Mouse (Mus musculus) liver, adult 2 months (tissue): ENCODE results near the gene Prima1. TPM values are rescaled to one million over a fixed set of nuclear protein-coding genes. Genes with fewer than 3 reads are reported as not detected.

Experiments
- DNase-seq: peaks from one replicate; pipeline ENCODE4 v3.0.0-alpha.2; 2011; ENCODE audit warnings: low read depth, low spot score; ENCODE audit errors: extremely low read depth
- H3K27ac ChIP-seq: fragments of 200-500 bp; replicated peaks from 2 replicates; pipeline ENCODE4 v1.5.1; 2012; ENCODE audit warnings: low read depth, mild to moderate bottlenecking, control low read depth, inconsistent platforms, low read length; ENCODE audit not compliant: insufficient read depth
- H3K27me3 ChIP-seq: fragments of 200-500 bp; 2 replicates; pipeline ENCODE4 v1.6.1; 2012; ENCODE audit warnings: mild to moderate bottlenecking, moderate library complexity, low read length, inconsistent platforms; ENCODE audit not compliant: control insufficient read depth, insufficient read depth
- H3K36me3 ChIP-seq: fragments of 200-500 bp; 2 replicates; pipeline ENCODE4 v1.6.1; 2012; ENCODE audit warnings: low read length, inconsistent platforms; ENCODE audit not compliant: control insufficient read depth, insufficient read depth
- H3K4me1 ChIP-seq: fragments of 200-500 bp; 2 replicates; pipeline ENCODE4 v1.6.1; 2011; ENCODE audit warnings: low read length; ENCODE audit not compliant: control insufficient read depth, insufficient read depth
- H3K4me3 ChIP-seq: fragments of 200-500 bp; 2 replicates; pipeline ENCODE4 v1.5.1; 2011; ENCODE audit warnings: low read depth, mild to moderate bottlenecking, control low read depth, low read length, moderate library complexity; ENCODE audit not compliant: insufficient read depth
- H3K79me2 ChIP-seq: fragments of 200-500 bp; 2 replicates; pipeline ENCODE4 v1.6.1; 2012; ENCODE audit warnings: inconsistent platforms, mild to moderate bottlenecking, low read length, moderate library complexity; ENCODE audit not compliant: control insufficient read depth, insufficient read depth
- H3K9ac ChIP-seq: fragments of 200-500 bp; 2 replicates; pipeline ENCODE4 v1.6.1; 2012; ENCODE audit warnings: low read depth, mild to moderate bottlenecking, control low read depth, inconsistent platforms, low read length
- CTCF ChIP-seq: fragments of 200-500 bp; IDR thresholded peaks from 2 replicates; pipeline ENCODE4 v1.5.1; 2011; ENCODE audit warnings: low read depth, low read length, control low read depth
- POLR2A ChIP-seq: fragments of 200-500 bp; IDR thresholded peaks from 2 replicates; pipeline ENCODE4 v1.6.1; 2011; ENCODE audit warnings: low read length, control low read depth; ENCODE audit not compliant: insufficient read depth; ENCODE audit errors: extremely low read depth
- WGBS: fragments of 180-500 bp; shearing (Covaris S2); methylation state at CpG from one replicate; pipeline ENCODE4 v1.1.7; 2018; 5-methylcytosine and 5-hydroxymethylcytosine counted together
- polyA plus RNA-seq: library from polyadenylated mRNA; depleted of rRNA; stranded (reverse); fragments of >200 nt; gene quantifications from 2 replicates; pipeline ENCODE4 v1.2.3, GENCODE M21; 2012
- total RNA-seq: library from RNA; depleted of rRNA; stranded (reverse); fragments of >200 nt; gene quantifications from 2 replicates; pipeline ENCODE4 v1.2.3, GENCODE M21; 2014

Gene Prima1
- total and polyA plus RNA-seq, 2 experiments = not detected

DNA sequence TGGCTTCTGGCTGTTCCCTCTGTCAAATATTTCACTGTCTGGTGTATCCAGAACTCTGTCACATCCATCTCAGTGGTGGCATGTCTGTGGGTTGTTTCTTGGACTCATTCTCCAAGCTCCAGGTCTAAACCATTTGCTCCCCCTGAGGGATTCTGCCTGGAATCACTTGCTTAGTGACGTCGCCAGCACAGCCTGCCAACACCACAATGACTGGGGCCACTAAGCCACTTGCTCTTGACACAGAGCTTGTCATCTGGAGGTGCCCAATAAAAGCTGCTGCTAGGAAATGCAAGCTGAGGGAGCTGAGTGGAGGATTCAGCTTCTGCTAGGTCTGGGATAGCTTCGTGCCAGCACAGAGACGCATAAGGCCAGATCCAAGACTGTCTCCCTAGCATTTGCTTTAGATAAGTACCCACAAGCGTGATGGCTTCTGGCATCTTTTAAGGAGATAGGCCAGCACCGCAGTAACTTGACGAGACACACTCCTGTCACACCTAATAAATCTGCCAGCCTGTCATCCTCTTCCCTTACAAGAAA lies 3.0 kb downstream of the Prima1 start:
- Histone ChIP-seq H3K27ac (no peak overlapping the region), H3K9ac (no peak overlapping the region), H3K4me1 (no peaks in the 10 kb centered on the region), H3K36me3 (no peaks in the 10 kb centered on the region), H3K79me2 (no peaks in the 10 kb centered on the region), H3K4me3 (no peak overlapping the region), H3K27me3 (peaks cover 6% of the 10 kb centered on the region; the same call in 1 of the 2 replicates)
- no peak for DNase-seq
- WGBS = 80% methylated on average over 7 of the region's 7 CpGs
- no peak for TF ChIP-seq POLR2A
- no peak for TF ChIP-seq CTCF

DNA sequence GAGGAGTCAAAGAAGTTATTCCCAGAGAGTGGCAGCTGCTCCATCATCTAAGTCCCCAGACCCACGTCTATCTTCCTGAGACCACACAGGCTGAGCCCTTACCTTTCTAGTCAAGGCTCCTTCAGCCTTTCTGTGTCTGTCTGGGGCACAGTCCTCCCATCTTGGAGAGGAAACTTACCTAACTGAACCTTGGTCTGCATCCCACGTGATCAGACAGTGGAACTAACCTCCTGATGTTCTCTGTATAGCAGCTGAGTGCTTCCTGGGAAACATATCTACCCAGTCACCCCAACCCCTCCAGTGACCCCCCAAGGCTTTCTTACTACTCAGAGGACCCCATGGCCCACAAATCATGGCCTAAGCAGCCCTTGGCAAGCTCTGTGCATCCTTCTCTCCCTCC lies 6.1 kb downstream of the Prima1 start:
- Histone ChIP-seq H3K9ac (no peak overlapping the region), H3K27me3 (no peaks in the 10 kb centered on the region), H3K27ac (no peak overlapping the region), H3K36me3 (no peaks in the 10 kb centered on the region), H3K4me3 (no peak overlapping the region), H3K79me2 (no peaks in the 10 kb centered on the region), H3K4me1 (no peaks in the 10 kb centered on the region)
- 68% methylated on average over 2 of the region's 2 CpGs for WGBS
- TF ChIP-seq CTCF = no peak
- no peak for DNase-seq

DNA sequence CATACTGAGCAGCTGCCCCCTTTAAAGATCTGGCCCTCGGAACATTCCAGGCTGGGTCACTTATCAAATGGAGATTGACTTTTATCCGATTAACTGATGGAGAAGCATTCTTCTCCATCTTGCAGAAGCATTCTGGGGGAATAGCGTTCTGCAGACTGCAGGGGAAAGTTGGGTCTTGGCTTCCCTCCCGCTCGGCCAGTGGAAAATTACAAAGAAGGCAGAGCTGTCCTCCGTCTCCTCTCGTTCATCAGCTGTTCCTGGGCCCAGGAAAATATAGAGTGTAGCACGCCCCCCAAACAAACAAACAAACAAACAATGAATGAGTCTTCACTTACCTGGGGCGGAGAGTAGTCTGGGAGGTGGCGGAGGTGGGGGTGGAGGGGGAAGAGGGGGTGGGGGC lies 6.7 kb downstream of the Prima1 start:
- Histone ChIP-seq H3K79me2 (no peaks in the 10 kb centered on the region), H3K36me3 (no peaks in the 10 kb centered on the region), H3K9ac (no peak overlapping the region), H3K27me3 (no peaks in the 10 kb centered on the region), H3K4me1 (no peaks in the 10 kb centered on the region), H3K4me3 (no peak overlapping the region), H3K27ac (no peak overlapping the region)
- no peak for TF ChIP-seq CTCF
- no peak for TF ChIP-seq POLR2A
- DNase-seq = no peak
- 71% methylated on average over 10 of the region's 10 CpGs for WGBS

DNA sequence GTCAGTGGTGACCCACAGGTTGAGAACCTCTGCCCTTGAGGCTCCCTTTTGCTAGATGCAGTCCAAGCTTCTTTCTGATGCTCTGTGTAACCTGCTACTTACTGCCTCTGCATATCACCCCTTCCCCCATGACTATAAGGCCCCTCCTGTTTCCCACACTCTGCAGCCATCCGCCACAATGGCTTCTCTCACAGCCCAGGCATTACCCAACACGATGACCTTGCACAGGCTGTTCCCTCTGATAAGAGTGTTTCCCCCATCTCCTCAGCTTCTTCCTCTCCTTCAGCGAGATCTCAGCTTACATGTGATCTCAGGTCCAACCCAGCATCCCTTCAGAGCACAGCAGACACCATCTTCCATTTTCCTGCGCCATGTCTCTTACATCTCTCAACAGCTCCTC lies 12.9 kb downstream of the Prima1 start:
- Histone ChIP-seq H3K79me2 (no peaks in the 10 kb centered on the region), H3K27ac (no peak overlapping the region), H3K9ac (no peak overlapping the region), H3K36me3 (no peaks in the 10 kb centered on the region), H3K27me3 (no peaks in the 10 kb centered on the region), H3K4me1 (no peaks in the 10 kb centered on the region), H3K4me3 (no peak overlapping the region)
- TF ChIP-seq CTCF (no peak), POLR2A (no peak)
- 71% methylated on average over 4 of the region's 4 CpGs for WGBS
- DNase-seq = no peak

DNA sequence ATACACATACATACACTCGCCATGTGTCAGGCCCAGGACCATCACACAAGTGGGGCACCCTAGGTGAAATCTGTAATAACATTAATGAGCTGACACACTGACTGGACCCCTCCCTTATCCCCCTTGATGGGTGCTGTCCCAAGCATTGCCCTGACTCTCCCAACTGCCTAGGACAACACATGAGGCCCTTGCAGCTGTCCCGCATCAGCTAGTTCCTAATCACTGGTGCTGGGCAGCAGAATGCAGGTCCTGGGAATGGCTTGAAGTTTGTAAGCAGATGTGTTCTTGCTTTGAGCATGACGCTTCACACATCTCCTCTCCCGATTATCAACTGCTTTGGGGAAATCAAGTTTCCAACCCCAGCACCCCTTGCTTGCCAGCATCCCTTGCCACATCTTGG lies 15.8 kb downstream of the Prima1 start:
- WGBS = 86% methylated on average over 4 of the region's 4 CpGs
- Histone ChIP-seq H3K79me2 (no peaks in the 10 kb centered on the region), H3K27me3 (no peaks in the 10 kb centered on the region), H3K9ac (no peak overlapping the region), H3K27ac (no peak overlapping the region), H3K4me3 (no peak overlapping the region), H3K4me1 (no peaks in the 10 kb centered on the region), H3K36me3 (no peaks in the 10 kb centered on the region)
- DNase-seq = no peak
- TF ChIP-seq POLR2A = no peak
- TF ChIP-seq CTCF = no peak

DNA sequence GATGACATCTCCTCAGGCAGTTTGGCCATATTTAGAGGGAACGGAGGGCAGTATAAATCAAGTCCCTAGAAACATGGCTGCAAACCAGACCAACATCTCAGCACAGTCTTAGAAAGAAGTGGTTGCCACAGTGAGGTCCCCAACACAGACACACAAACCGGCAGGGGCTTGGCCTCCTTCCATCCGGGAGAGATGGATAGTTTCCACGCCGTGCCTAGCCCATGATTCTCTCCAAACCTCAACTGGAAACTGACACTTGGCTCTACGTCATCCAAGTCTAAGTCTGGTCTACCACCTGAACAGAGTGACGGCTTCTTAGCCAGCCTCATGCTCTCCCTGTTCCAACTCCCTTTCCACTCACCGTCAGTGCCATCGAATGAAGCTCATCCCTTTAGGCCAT lies 18.3 kb downstream of the Prima1 start:
- H3K27me3 ChIP-seq = no peaks in the 10 kb centered on the region
- H3K36me3 ChIP-seq = no peaks in the 10 kb centered on the region
- no peak for TF ChIP-seq POLR2A
- no peak for TF ChIP-seq CTCF
- H3K79me2 ChIP-seq = no peaks in the 10 kb centered on the region
- no peaks in the 10 kb centered on the region for H3K4me1 ChIP-seq
- no peak overlapping the region for H3K27ac ChIP-seq
- H3K9ac ChIP-seq = no peak overlapping the region
- no peak overlapping the region for H3K4me3 ChIP-seq
- DNase-seq = no peak
- WGBS = 90% methylated on average over 9 of the region's 9 CpGs
